Mouse (Mus musculus): ENCODE data around the gene Amdhd1.
A peak's percentile ranks its signal among the peaks of the same experiment; 100 is the strongest.

GRCm38 (mm10) chr10:93515419-93515818 is 24.4 kb downstream of the Amdhd1 start:
- TF ChIP-seq EP300 (IDR thresholded peaks at IDR 0.05; ENCODE audit: low read depth in 1 of 2, low read length in 2 of 2): no peak; a peak in 1 of 4 replicates
- no peak for TF ChIP-seq TAL1 (IDR thresholded peaks at IDR 0.05; ENCODE audit: low read length)
- TF ChIP-seq JUND (IDR thresholded peaks at IDR 0.05; ENCODE audit: low read depth, low read length): no peak
- TF ChIP-seq GATA1 (IDR thresholded peaks at IDR 0.05; ENCODE audit: low read depth, low read length): peak; percentile 63
- no peak for TF ChIP-seq CTCF (IDR thresholded peaks at IDR 0.05 in 2 of 3, conservative IDR thresholded peaks at IDR 0.05 in 1 of 3; ENCODE audit: control insufficient read depth in 1 of 3, insufficient read depth in 1 of 3, low read depth in 2 of 3, low read length in 3 of 3, poor library complexity in 1 of 3, severe bottlenecking in 1 of 3)
